Mouse (Mus musculus): Measurements from ENCODE around the gene Lrrc75a. TPM values are rescaled to one million over a fixed set of nuclear protein-coding genes. Genes with fewer than 3 reads are reported as not detected.

The Lrrc75a gene
- 21.6 and 33.8 TPM in 2 replicates for polyA plus RNA-seq (2015; fragmentation: Nextera tagmentation; extraction: Ambion mirVana)

DNA sequence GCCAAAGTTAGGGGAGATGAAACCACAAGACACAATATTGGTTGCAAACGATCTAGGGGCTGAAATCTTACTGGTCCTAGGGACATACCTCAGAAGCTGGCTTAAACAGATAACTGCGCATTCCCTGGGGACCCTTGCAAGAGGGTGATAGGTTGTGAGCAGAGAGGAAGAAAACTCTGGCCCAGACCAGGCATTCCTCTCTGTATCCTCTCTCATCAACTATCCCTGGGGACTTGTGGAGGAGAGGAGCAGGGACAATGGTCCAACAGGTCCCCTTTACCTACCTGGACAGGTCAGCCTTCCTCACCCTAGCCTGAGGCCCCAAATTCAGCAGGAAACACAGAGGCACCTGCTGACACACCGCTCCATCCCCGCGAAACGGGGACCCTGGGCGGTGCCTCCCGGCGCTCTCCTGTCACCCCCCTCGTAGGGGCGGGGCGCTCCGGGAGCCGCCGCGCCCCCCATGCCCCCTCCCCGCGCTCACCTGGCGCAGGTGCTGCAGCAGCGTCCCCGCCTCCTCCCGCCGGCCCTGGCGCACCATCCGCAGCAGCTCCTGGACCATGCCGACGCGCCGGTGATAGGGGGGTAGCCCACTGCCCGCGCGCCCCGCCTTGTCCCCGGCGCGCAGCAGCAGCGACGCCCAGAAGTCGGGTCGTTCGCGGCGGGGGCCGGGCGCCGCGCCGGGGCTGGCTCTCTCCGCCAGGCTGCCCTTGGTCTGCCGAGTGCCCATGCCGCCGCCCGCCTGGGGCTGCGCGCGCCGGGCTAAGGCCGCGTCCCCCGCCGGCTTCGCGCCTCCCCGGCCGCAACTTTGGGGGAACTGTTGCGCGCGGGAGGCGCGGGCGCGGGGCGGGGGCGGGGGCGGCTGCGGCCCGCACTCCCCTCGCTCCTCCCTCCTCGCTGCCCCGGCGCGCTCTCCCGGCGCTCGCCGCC, at the start of gene Lrrc75a:
TSS of gene Lrrc75a (minus strand) at position 863 of the 930 bp plus-strand sequence.

DNA sequence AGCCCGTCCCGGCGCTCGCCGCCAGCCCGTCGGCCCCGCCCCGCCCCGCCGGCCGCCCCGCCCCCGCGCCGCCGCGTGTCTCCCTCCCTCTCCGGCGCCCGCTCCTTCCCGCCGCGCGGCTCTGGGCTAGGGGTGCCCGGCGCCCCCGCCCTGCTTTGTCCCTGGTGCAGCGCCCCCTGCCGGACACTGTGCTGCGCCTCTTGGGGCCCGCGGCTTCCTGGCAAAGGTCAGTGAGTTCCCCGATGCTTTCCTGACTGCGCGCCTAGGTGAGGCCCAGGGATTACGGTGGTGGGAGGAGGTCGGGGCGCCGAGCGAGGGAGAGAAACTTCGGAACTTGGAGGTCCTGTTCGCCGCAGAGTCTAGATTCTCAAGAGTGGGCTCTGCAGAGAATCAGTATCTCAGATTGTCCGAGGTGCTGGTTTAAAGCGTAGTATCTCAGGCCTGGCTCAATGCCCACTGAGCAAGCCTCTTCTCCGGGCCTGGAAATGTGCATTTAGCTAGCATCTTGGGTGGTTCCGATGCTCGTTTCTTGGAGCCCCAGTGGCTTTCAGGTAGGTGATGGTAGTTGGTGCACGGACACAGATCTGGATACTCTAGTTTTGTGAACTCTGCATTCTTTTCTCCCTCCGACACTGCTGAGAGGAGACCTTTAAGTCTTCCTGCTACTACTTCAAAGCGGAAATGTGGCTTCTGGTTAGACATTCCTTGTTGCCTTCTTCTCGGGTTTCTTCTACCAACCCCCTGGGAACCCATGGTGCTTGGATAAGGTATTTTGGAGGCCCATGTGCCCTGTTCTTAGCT, 468 bp upstream of the Lrrc75a start, which contains the start of gene Mmgt2:
TSS of gene Mmgt2 (plus strand) at position 74 of the 801 bp plus-strand sequence.

DNA sequence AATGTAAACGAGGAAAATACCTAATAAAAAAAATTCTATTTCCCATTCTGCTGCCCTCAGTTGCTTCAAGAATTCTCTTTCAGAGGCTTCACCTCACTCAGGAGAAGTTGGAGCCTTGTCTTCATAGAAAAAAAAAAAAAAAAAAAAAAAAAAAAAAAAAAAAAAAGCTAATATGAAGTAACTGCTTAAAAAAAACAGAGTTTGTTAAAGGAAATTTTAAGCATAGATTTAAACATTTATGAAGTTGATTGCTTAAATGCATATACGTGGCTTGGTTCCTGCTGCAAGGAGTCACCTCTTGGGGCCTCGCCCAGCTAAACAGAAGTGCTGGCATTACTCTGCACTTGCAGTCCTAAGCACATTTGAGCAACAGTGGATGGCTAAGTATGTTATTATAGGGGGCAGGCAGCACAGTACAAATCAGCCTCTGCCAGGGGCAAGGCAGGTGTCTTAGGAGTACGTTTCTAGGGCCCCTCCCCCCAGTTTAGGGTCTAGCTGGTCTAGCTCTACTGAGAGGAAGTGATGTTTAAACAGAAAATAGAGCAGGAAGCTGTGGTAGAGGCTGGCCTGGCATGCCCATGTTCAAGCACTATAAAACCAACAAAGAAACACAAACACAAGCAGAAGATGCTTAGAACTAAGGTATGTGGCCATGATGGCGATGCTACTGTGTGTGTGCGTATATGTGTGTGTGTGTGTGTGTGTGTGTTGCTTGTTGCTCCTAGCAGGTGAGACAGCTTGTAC, 74.2 kb downstream of the Lrrc75a start, which contains the start of gene Trpv2:
TSS of gene Trpv2 (plus strand) at position 528 of the 744 bp plus-strand sequence.

Other genes with a start within 250 kb of the Lrrc75a start
- gene Pigl, start 190.1 kb downstream of the Lrrc75a start, polyA plus RNA-seq (2015; fragmentation: Nextera tagmentation; extraction: Ambion mirVana), result 4.5 and 7.2 TPM in 2 replicates
- gene Ncor1, start 190.0 kb downstream of the Lrrc75a start, polyA plus RNA-seq (2015; fragmentation: Nextera tagmentation; extraction: Ambion mirVana), result 81.6 and 119 TPM in 2 replicates
- 34.5 and 40.8 TPM in 2 replicates for gene Cenpv, start 109.3 kb downstream of the Lrrc75a start, polyA plus RNA-seq (2015; fragmentation: Nextera tagmentation; extraction: Ambion mirVana)
- 3,210 and 3,227 TPM in 2 replicates for gene Ubb, start 97.4 kb downstream of the Lrrc75a start, polyA plus RNA-seq (2015; fragmentation: Nextera tagmentation; extraction: Ambion mirVana)
- 4.6 and 7.4 TPM in 2 replicates for gene Trpv2, start 74.0 kb downstream of the Lrrc75a start, polyA plus RNA-seq (2015; fragmentation: Nextera tagmentation; extraction: Ambion mirVana)
- gene Mmgt2, start 141 bp upstream of the Lrrc75a start, polyA plus RNA-seq (2015; fragmentation: Nextera tagmentation; extraction: Ambion mirVana), result 52.9 and 78.6 TPM in 2 replicates
- gene Zfp287, start 83.4 kb upstream of the Lrrc75a start, polyA plus RNA-seq (2015; fragmentation: Nextera tagmentation; extraction: Ambion mirVana), result 5.1 and 5.4 TPM in 2 replicates
- not detected in 2 replicates for gene Gm10428, start 104.6 kb upstream of the Lrrc75a start, polyA plus RNA-seq (2015; fragmentation: Nextera tagmentation; extraction: Ambion mirVana)
- 10.7 and 15.0 TPM in 2 replicates for gene Zfp286, start 140.9 kb upstream of the Lrrc75a start, polyA plus RNA-seq (2015; fragmentation: Nextera tagmentation; extraction: Ambion mirVana)
- 6.3 and 6.9 TPM in 2 replicates for gene Trim16, start 171.7 kb upstream of the Lrrc75a start, polyA plus RNA-seq (2015; fragmentation: Nextera tagmentation; extraction: Ambion mirVana)
- 0.57 and 0.65 TPM in 2 replicates for gene Fbxw10, start 198.5 kb upstream of the Lrrc75a start, polyA plus RNA-seq (2015; fragmentation: Nextera tagmentation; extraction: Ambion mirVana)
- gene Tvp23b, start 230.9 kb upstream of the Lrrc75a start, polyA plus RNA-seq (2015; fragmentation: Nextera tagmentation; extraction: Ambion mirVana), result 89.6 and 109 TPM in 2 replicates